ENCODE assay signal across 11 mouse cellular contexts in genomic region chr1:192853429-192853828, GRCm38 (mm10). TPM values are rescaled to one million over a fixed set of nuclear protein-coding genes. Genes with fewer than 3 reads are reported as not detected.
DNase-seq lines count a peak whose midpoint lies in the region; ATAC-seq and TF ChIP-seq lines count a peak whose summit lies in the region.
"Had no signal": no experiment of that assay in that cellular context is flagged by ENCODE, and none has a peak within 500 bp of the region (broad histone marks: within the 10 kb centered on the region; RNA-seq: fewer than 3 reads in every experiment).

No protein-coding gene starts in this region.

- H3K9ac ChIP-seq in heart, embryonic 15.5 days: no peak overlapping the region
- peak overlapping the region; percentile 99 for H3K9ac ChIP-seq in embryonic facial prominence, embryonic 13.5 days
- H3K9ac ChIP-seq in hindbrain, embryonic 13.5 days: peak overlapping the region; percentile 96; the same call in 1 of the 2 replicates
- H3K9ac ChIP-seq in midbrain, embryonic 14.5 days (replicated peaks; ENCODE audit: low read length): peak overlapping the region; percentile 95; the same call in 1 of the 2 replicates

- WGBS in heart, embryonic 15.5 days: 67% methylated on average over 2 of the region's 2 CpGs
- 31% methylated on average over 2 of the region's 2 CpGs for WGBS in embryonic facial prominence, embryonic 13.5 days
- WGBS in hindbrain, embryonic 13.5 days: 52% methylated on average over 2 of the region's 2 CpGs
- 47% methylated on average over 2 of the region's 2 CpGs for WGBS in midbrain, embryonic 14.5 days

- intact Hi-C loops in heart, postnatal 36 days (cut with DNase I): no loop called here
- intact Hi-C loops in left cerebral cortex, adult 2 months (cut with DNase I): loop anchor here (2.0 kb wide), 1 partner anchor 19 kb away; no protein-coding TSS in a partner anchor

- H3K36me3 ChIP-seq in heart, embryonic 15.5 days: peaks cover 9% of the 10 kb centered on the region; the same call in 1 of the 2 replicates
- peaks cover 22% of the 10 kb centered on the region for H3K36me3 ChIP-seq in embryonic facial prominence, embryonic 13.5 days
- peaks cover 14% of the 10 kb centered on the region for H3K36me3 ChIP-seq in hindbrain, embryonic 13.5 days
- peaks cover 17% of the 10 kb centered on the region for H3K36me3 ChIP-seq in midbrain, embryonic 14.5 days (ENCODE audit: control insufficient read depth, insufficient read depth, low read length)

- H3K4me1 ChIP-seq in heart, embryonic 15.5 days (replicated peaks): peaks cover 41% of the 10 kb centered on the region
- H3K4me1 ChIP-seq in embryonic facial prominence, embryonic 13.5 days: peaks cover 65% of the 10 kb centered on the region
- peaks cover 52% of the 10 kb centered on the region for H3K4me1 ChIP-seq in hindbrain, embryonic 13.5 days (replicated peaks)
- H3K4me1 ChIP-seq in midbrain, embryonic 14.5 days (ENCODE audit: control insufficient read depth, insufficient read depth, low read length): peaks cover 45% of the 10 kb centered on the region
- H3K4me1 ChIP-seq: megakaryocyte, embryonic 14.5 days had no signal

- no peak for DNase-seq in heart, postnatal 36 days
- no peak for DNase-seq in midbrain, embryonic 14.5 days
- no peak for DNase-seq in urinary bladder, postnatal 4 days (ENCODE audit: low spot score in 2 of 2)
- DNase-seq in right cerebral cortex, postnatal 14 days: no peak
- no peak for DNase-seq in left cerebral cortex, adult 2 months (ENCODE audit: extremely low spot score in 1 of 2, low spot score in 2 of 2)
- DNase-seq: cerebellum, adult 11-12 months; kidney, adult 8-10 months had no signal

- H3K27me3 ChIP-seq in heart, embryonic 15.5 days: peaks cover 21% of the 10 kb centered on the region
- 0 out of 2 replicates have a peak, but pooled peaks cover 9% of the 10 kb centered on the region for H3K27me3 ChIP-seq in embryonic facial prominence, embryonic 13.5 days
- peaks cover 14% of the 10 kb centered on the region for H3K27me3 ChIP-seq in hindbrain, embryonic 13.5 days
- H3K27me3 ChIP-seq in midbrain, embryonic 14.5 days (ENCODE audit: control insufficient read depth, insufficient read depth, low read length): 0 out of 2 replicates have a peak, but pooled peaks cover 5% of the 10 kb centered on the region

- H3K9me3 ChIP-seq in heart, embryonic 15.5 days (replicated peaks): no peaks in the 10 kb centered on the region
- H3K9me3 ChIP-seq in embryonic facial prominence, embryonic 13.5 days: no peaks in the 10 kb centered on the region
- no peaks in the 10 kb centered on the region for H3K9me3 ChIP-seq in hindbrain, embryonic 13.5 days
- H3K9me3 ChIP-seq in midbrain, embryonic 14.5 days (ENCODE audit: control insufficient read depth, low read length): no peaks in the 10 kb centered on the region

- peak overlapping the region; percentile 90; the same call in 1 of the 2 replicates for H3K27ac ChIP-seq in heart, embryonic 15.5 days
- H3K27ac ChIP-seq in embryonic facial prominence, embryonic 13.5 days: peak overlapping the region; percentile 100
- 0 out of 2 replicates have a peak overlapping the region, but pooled peaks have one; percentile 98 for H3K27ac ChIP-seq in hindbrain, embryonic 13.5 days
- no peak overlapping the region for H3K27ac ChIP-seq in midbrain, embryonic 14.5 days (replicated peaks; ENCODE audit: low read depth, low read length)
- H3K27ac ChIP-seq in left cerebral cortex, adult 2 months: no peak overlapping the region

- no peak for TF ChIP-seq CTCF in left cerebral cortex, adult 2 months (IDR thresholded peaks at IDR 0.05)

- no peak for ATAC-seq in heart, embryonic 15.5 days (replicated peaks; ENCODE audit: insufficient number of reproducible peaks, insufficient read depth, low FRiP score, low read depth)
- no peak for ATAC-seq in embryonic facial prominence, embryonic 13.5 days (ENCODE audit: insufficient number of reproducible peaks, insufficient read depth, low FRiP score, low TSS enrichment, low read depth)
- ATAC-seq in hindbrain, embryonic 13.5 days (ENCODE audit: low FRiP score): no peak
- ATAC-seq in midbrain, embryonic 14.5 days (ENCODE audit: low FRiP score, low TSS enrichment): no peak

- peak overlapping the region; percentile 98 for H3K4me2 ChIP-seq in heart, embryonic 15.5 days
- H3K4me2 ChIP-seq in embryonic facial prominence, embryonic 13.5 days: peak overlapping the region; percentile 80
- peak overlapping the region; percentile 82 for H3K4me2 ChIP-seq in hindbrain, embryonic 13.5 days
- H3K4me2 ChIP-seq in midbrain, embryonic 14.5 days (ENCODE audit: low read length): peak overlapping the region; percentile 77

- H3K4me3 ChIP-seq in heart, embryonic 15.5 days: peak overlapping the region; percentile 79
- H3K4me3 ChIP-seq in embryonic facial prominence, embryonic 13.5 days: peak overlapping the region; percentile 95
- peak overlapping the region; percentile 83 for H3K4me3 ChIP-seq in hindbrain, embryonic 13.5 days
- H3K4me3 ChIP-seq in midbrain, embryonic 14.5 days (replicated peaks; ENCODE audit: low read depth, low read length): peak overlapping the region; percentile 75
- H3K4me3 ChIP-seq in left cerebral cortex, adult 2 months: no peak overlapping the region
- H3K4me3 ChIP-seq: megakaryocyte, embryonic 14.5 days had no signal

RNA-seq across cellular contexts. Expression of gene Sertad4, which starts 2.1 kb away (rescaled TPM):
- polyA plus RNA-seq in heart, embryonic 15.5 days (2015; fragmentation: Nextera tagmentation; extraction: Ambion mirVana): 12.3 and 15.1 TPM in 2 replicates
- total RNA-seq in heart, postnatal 36 days (2021): 1 to 10 TPM; 3.8 to 6.2 TPM
- 70.8 and 71.4 TPM in 2 replicates for polyA plus RNA-seq in embryonic facial prominence, embryonic 13.5 days (2015; fragmentation: Nextera tagmentation; extraction: Ambion mirVana)
- polyA plus RNA-seq in hindbrain, embryonic 13.5 days (2015; fragmentation: Nextera tagmentation; extraction: Ambion mirVana): 26.0 and 27.5 TPM in 2 replicates
- polyA plus RNA-seq in midbrain, embryonic 14.5 days (2014; fragmentation: Nextera tagmentation; extraction: Ambion mirVana): 30.0 and 39.5 TPM in 2 replicates
- 10 to 100 TPM; 11.6 to 12.1 TPM for total RNA-seq in left cerebral cortex, adult 2 months (2021)

Comparison
In these comparisons a context has a peak if more than half of its experiments do, and no peak if none do; other contexts are left out.
1. H3K27ac ChIP-seq: peak in heart, embryonic 15.5 days (single experiment), embryonic facial prominence, embryonic 13.5 days (single experiment) and hindbrain, embryonic 13.5 days (single experiment); none in midbrain, embryonic 14.5 days (single experiment) and left cerebral cortex, adult 2 months (single experiment).
2. Peak in every context shown above with its lines, with median percentiles within 50 percentile points of each other: H3K4me2 ChIP-seq.